Mouse (Mus musculus) splenic B cell, adult 2 months (primary cell): ENCODE results near the gene Mtx1.

Experiments used
- DNase-seq: peaks from one replicate; pipeline ENCODE4 v3.0.0-alpha.2; 2011; ENCODE audit warnings: low read depth, low spot score
- H3K27me3 ChIP-seq: 2 replicates; pipeline ENCODE4 v1.6.1; 2012; ENCODE audit warnings: mild to moderate bottlenecking, low read length, moderate library complexity, mixed read lengths; ENCODE audit not compliant: control insufficient read depth, poor library complexity, insufficient read depth, severe bottlenecking
- H3K36me3 ChIP-seq: 2 replicates; pipeline ENCODE4 v1.6.1; 2012; ENCODE audit warnings: mild to moderate bottlenecking, low read length, moderate library complexity, mixed read lengths; ENCODE audit not compliant: control insufficient read depth, poor library complexity, insufficient read depth, severe bottlenecking

Gene Mtx1

DNA sequence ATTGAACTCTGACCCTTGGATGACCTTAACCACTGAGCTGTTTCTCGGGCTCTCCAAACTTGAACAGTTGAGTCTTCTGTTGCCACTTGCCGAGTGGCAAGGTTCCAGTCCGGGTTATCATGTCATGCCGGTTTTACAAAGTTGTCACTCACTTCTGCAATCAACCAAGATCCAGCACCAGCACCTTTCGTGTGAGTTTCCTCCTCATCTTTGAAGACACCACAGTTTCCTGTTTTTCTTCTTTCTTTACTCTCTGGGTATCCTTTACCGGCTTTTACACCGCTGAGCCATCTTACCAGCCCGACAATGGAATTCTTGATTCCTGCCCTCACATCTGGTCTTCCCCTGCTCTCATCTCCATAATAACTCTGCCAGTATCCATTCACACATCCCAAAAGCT is 36.5 kb downstream of the Mtx1 start:
- no peaks in the 10 kb centered on the region for H3K27me3 ChIP-seq
- peak; percentile 52 for DNase-seq
- no peaks in the 10 kb centered on the region for H3K36me3 ChIP-seq

DNA sequence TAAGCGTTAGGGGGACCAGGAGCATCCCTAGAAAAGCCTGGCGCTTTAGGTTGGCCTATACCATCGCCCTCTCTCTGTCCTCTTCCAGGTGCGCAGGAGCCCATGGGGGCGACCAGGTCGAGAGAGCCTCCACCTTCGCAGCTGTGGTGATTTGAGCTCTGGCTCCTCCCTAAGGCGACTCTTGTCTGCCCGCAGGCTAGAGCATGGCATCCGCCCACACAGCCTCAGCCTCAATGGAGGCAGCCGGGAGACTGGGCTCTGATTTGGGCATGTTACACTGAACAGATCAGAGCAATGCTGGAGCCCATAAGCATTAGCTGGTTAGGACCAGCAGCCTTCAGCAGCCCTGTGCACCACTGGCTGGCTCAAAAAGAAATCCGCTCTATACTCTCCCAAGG is 38.4 kb downstream of the Mtx1 start:
- H3K36me3 ChIP-seq: no peaks in the 10 kb centered on the region
- no peaks in the 10 kb centered on the region for H3K27me3 ChIP-seq
- peak; percentile 37 for DNase-seq

DNA sequence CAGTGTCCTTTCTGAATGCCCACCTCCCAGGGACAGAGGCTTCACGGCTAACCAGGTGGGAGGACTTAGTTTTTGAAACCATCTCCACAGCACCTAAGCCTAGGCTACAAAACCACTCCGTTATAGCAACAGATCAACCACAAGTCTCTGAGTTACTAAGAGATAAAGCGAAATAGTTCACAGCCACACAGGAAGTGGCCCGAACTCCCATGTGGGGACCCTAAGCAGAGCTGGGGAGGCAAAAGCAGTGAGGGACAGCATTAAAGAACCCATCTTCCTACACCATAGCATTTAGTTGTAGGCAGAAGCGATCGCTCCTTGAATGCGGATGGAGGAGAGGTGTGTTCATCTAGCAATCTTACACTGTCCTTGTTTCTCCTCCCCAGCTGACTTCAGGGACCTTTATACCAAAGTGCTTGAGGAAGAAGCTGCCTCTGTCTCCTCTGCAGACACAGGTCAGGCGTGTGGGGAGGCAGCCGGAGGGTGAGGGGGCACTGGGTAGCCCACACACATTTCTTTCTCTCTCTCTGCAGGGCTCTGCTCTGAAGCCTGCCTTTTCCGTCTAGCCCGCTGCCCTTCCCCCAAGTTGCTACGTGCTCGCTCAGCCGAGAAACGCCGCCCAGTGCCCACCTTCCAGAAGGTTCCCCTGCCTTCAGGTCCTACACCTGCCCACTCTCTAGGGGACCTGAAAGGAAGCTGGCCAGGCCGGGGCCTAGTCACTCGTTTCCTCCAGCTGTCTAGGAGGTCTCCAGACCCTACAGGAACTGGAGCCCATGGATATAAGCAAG is 39.0 kb downstream of the Mtx1 start:
- no peaks in the 10 kb centered on the region for H3K36me3 ChIP-seq
- peak; percentile 52 for DNase-seq
- H3K27me3 ChIP-seq: no peaks in the 10 kb centered on the region

DNA sequence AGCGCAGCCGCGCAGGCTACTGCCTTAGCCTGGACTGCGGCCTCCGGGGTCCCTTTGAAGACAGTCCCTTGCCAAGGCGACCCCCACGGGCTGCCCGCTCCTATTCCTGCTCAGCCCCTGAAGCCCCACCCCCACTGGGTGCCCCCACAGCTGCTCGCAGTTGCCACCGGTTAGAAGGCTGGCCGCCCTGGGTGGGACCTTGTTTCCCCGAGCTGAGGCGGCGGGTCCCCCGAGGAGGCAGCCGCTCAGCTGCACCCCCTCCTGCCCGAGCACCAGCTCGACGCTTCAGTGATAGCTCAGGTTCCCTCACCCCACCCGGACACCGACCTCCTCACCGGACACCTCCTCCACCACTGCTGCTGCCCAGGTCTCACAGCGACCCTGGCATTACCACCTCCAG is 39.7 kb downstream of the Mtx1 start:
- Histone ChIP-seq H3K36me3 (no peaks in the 10 kb centered on the region), H3K27me3 (no peaks in the 10 kb centered on the region)
- DNase-seq: peak; percentile 32

DNA sequence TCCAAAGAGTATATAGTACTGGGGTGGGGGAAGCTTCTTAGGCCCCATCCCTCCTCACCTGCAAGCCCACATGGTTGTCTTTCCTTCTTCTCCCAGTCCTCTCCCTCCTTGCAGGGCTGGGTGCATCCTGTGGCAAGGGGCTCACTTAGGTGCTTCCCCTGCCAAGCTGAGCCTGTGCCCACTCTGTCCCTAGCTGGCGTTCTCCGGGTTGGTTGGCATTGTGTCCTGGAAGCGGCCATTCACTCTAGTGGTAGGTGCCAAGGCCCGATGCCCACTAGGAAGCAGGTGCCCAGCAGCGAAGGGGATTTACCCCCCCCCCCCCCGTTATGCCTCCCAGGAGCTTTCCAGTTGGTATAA is 43.0 kb downstream of the Mtx1 start:
- Histone ChIP-seq H3K27me3 (no peaks in the 10 kb centered on the region), H3K36me3 (peaks cover 6% of the 10 kb centered on the region; the same call in 1 of the 2 replicates)

DNA sequence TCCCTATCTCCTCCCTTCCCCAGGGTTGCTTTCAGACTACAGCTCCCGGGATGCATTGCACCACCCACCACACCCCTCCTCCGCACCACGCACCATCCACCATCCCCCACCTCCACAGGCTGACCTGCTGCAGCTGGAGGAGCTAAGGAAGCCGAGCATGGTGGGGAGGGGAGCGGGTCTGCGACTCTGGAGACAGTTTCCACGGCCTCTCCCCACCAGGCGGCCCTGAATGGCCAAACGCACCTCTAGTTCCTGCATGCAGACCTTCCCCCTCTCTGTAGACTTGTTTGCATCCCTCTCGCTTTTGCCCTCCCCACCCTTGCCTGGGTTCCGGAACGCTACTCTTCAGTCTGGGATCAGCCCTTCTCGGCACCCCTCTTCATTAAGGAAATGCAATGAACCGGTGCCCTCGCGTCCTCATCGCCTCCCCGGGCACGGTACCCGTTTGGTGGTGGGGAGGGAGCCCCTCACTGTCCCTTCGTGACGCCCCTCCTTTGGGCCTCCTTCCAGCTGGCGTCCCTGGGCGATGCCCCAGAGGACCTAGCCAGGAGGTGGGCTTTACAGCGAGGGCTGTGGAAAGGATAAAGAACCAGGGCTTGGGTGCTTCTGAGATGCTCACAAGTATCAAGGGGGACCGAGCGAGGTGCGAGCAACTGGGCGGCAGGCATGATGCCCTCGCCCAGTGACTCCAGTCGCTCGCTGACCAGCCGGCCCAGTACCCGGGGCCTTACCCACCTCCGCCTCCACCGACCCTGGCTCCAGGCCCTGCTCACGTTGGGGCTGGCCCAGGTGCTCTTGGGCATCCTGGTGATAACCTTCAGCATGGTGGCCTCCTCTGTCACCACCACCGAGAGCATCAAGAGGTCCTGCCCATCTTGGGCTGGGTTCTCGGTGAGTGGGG is 43.6 kb downstream of the Mtx1 start, which contains the start of gene Fam189b:
TSS of gene Fam189b (plus strand) at position 86 of the 901 bp plus-strand sequence.
- peaks cover 7% of the 10 kb centered on the region; the same call in 1 of the 2 replicates for H3K36me3 ChIP-seq
- no peaks in the 10 kb centered on the region for H3K27me3 ChIP-seq
- no peak for DNase-seq

More for the DNA sequence above, 43.0 kb downstream of the Mtx1 start:
- no peak for DNase-seq

DNA sequence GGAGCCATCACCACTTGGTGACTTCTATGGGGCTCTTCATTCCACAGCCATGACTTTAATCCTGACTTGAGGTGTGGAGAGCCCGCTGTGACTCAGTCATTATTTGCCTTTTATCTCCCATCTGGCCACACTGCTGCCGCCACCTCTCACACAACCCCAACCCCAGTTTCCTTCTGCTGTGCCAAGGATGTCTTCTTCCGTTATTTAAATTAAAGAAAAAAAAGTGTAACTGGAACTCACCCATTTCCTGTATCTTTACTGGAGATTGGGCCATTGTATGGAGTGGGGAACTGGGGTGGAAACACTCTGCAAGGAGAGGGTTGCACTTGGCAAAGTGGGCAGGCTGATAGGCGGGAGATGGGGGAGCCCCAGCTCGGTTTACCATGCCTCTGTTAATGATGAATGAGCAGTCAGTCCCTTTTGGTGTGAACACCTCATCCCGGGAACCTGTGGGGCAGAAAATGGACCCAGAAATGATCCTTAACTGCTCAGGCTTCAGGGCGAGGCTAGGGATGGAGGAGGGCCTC is 44.3 kb downstream of the Mtx1 start:
- no peak for DNase-seq
- H3K36me3 ChIP-seq: peaks cover 7% of the 10 kb centered on the region; the same call in 1 of the 2 replicates

DNA sequence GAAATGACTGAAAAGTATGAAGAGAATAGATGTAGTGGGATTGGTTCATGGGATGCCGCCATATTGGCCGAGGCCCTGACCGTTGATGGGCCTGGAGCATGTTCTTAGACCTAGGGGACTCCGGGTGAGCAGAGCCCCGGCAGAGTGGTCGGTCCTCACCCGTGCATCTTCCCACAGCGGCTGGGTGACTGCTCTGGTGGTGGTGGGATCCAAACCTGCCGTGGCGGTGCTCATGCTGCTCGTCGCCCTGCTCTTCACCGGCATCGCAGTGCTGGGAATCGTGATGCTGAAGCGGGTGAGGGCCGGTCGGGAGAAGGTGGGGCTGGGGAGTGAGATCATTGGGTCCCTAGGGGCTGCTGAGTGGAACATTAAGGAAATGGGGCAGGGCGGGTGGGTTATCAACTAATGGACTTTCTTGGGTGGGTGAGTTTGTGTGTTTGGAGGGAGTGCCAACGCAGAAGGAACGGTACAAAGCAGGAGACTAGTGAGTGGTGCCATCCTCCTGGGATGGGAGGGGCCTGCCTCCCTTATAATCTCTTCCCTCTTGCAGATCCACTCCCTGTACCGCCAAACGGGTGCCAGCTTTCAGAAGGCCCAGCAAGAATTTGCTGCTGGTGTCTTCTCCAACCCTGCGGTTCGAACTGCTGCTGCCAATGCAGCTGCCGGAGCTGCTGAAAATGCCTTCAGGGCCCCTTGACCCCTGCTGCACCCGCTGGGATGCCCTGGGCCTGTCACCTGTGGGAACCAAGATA is 45.0 kb downstream of the Mtx1 start:
- H3K27me3 ChIP-seq: no peaks in the 10 kb centered on the region
- no peak for DNase-seq
- peaks cover 7% of the 10 kb centered on the region; the same call in 1 of the 2 replicates for H3K36me3 ChIP-seq

More for the DNA sequence above, 44.3 kb downstream of the Mtx1 start:
- no peaks in the 10 kb centered on the region for H3K27me3 ChIP-seq

DNA sequence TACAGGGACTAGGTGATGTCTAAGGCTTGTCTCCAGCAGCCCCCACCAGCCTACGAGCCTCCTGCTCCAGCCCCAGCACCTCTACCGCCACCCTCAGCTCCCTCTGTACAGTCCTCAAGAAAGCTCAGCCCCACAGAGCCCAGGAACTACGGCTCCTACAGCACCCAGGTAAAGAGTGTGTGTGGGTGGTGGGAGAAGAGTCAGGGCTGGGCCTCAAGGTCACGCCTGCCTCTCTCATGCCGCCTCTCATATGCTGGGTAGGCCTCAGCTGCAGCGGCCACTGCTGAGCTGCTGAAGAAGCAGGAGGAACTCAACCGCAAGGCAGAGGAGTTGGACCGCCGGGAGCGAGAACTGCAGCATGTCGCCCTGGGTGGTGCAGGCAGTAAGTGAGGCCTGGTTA is 47.8 kb downstream of the Mtx1 start:
- no peaks in the 10 kb centered on the region for H3K27me3 ChIP-seq
- DNase-seq: no peak

DNA sequence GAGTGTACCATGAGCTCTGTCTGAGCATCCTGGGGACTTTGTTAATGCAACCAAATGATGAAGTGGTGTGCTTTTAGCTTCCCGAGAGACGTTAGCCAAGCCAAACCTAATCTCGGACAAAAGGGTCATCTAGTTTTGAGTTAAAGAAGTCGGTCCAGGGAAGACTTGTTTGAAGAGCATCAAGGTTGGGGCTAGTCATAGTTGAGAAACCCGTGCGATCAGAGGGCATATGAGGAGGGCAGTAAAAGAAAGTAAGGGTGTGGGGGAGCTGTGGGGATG is 48.8 kb downstream of the Mtx1 start:
- peaks cover 24% of the 10 kb centered on the region for H3K36me3 ChIP-seq
- DNase-seq: no peak
- no peaks in the 10 kb centered on the region for H3K27me3 ChIP-seq

More for the DNA sequence above, 47.8 kb downstream of the Mtx1 start:
- peaks cover 19% of the 10 kb centered on the region; the same call in 1 of the 2 replicates for H3K36me3 ChIP-seq

DNA sequence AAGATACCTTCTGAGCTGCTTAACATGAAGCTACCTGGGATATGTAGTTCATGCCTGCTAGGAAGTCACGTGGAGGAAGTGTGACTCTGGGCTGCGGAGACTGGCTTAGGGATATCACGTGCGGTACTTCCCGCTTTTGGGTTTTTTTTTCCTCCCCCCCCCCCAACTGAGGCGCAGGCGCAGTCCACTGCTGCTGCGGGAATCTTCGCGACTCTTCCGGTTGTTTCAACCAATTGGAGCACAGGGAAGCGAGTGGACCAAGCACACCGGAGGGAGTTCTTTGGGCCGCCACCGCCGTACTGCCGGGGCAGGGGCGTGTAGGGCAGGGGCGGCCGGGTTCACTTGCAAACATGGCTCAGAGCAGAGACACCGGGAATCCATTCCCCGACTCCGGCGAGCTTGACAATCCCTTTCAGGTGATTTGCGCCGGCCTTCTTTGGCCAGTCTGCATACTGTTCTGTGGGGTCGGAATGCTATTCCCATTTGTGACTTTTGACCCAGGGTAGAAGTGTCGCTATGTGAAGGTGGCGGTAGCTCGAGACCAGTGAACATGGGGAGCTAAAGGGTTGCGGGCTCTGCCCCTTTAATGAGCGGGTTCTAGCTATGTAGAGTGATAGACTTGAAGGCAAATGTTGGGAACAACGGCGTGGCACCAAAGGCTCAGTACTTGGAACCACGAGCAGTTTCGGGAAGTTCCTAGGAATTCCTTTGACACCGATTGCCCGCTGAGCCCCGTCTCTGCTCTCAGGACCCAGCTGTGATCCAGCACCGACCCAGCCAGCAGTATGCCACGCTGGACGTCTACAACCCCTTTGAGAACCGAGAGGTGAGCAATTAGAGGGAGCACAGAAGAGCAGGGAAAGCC is 49.4 kb downstream of the Mtx1 start, which contains the start of gene Scamp3:
TSS of gene Scamp3 (plus strand) at position 232 of the 865 bp plus-strand sequence.
- peaks cover 27% of the 10 kb centered on the region for H3K36me3 ChIP-seq
- DNase-seq: peak; percentile 97
- H3K27me3 ChIP-seq: no peaks in the 10 kb centered on the region

DNA sequence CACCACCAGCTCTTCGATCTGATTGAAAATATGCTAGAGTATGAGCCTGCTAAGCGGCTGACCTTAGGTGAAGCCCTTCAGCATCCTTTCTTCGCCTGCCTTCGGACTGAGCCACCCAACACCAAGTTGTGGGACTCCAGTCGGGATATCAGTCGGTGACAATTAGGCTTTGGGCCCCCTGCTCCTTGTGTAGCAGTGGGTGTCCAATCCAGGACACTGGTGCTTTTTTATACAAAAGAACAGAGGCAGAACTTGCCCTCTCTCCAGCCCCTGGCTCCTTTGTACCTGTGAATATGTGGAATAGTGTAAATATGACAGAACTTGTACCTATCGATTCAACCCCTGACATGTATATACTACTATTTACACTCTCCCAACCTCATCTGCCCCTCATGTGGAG is 50.5 kb downstream of the Mtx1 start:
- peaks cover 27% of the 10 kb centered on the region for H3K36me3 ChIP-seq
- DNase-seq: no peak
- H3K27me3 ChIP-seq: no peaks in the 10 kb centered on the region

DNA sequence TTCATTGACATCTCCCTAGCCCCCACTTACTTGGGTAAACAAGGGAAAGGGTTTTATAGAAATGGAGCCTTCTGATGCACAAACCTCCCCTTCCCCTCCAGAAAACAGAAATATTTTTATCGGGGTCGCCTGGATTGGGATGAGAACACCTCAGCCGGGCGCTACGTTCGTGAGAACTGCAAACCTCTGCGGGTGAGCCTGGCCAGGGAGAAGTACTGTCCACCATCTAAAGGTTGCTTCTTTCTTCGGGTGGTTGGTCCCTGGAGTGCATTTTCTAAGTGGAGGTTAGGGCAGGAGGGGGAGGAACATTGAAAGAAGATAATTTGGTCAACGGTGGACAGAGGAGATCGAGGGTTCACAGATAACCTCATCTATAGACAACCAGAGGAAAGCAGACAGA is 51.3 kb downstream of the Mtx1 start:
- peaks cover 29% of the 10 kb centered on the region for H3K36me3 ChIP-seq
- no peaks in the 10 kb centered on the region for H3K27me3 ChIP-seq
- DNase-seq: no peak

DNA sequence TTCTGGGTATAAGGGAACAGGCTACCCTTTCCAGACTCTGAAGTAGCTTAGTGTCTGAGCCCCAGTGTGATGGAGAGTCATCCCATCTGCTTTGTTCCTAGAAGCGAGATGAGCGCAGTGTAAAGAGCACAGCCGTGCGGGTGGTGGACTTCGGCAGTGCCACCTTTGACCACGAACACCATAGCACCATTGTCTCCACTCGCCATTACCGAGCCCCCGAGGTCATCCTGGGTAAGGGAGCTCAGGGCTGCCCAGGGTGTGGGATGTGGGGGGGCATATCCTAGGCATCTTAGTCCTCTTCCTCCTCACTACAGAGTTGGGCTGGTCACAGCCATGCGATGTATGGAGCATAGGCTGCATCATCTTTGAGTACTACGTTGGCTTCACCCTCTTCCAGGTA is 52.0 kb downstream of the Mtx1 start:
- no peaks in the 10 kb centered on the region for H3K27me3 ChIP-seq
- H3K36me3 ChIP-seq: peaks cover 34% of the 10 kb centered on the region
- no peak for DNase-seq
